8 mouse cellular contexts compared by ENCODE assay signal in the genomic region with DNA sequence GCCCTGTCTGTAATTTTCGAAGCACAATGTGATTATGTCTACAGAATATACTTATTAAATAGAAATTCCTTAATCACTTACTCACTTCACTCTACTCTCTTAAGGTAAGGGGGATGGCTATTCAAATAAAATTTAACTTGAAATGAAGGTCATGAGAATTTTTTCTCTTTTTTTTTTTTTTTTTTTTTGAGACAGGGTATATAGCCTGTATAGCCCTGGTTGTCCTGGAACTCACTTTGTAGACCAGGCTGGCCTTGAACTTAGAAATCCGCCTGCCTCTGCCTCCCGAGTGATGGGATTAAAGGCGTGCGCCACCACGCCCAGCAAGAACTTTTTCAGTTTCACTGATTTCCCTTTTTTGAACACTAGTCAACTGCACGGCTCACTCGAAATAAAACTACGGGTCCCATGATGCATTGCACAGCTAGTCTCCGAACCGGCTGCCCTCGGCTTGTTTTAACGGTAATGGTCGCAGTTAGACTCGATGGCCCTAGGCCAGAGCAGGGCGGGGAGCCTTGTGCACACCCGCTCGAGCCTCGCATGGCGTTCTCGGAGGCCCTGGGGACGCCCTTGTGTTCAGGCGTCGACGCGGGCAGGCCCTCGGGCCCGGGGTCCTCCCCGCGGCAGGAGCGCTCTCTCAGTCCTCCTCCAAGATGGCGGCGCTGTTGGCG. TPM values are rescaled to one million over a fixed set of nuclear protein-coding genes. Genes with fewer than 3 reads are reported as not detected.
DNase-seq lines count a peak whose midpoint lies in the region; ATAC-seq and TF ChIP-seq lines count a peak whose summit lies in the region.

Gene Nup205 (plus strand): TSS at position 443 of the 671 bp plus-strand sequence.

- H3K27me3 ChIP-seq in MEL (ENCODE audit: control insufficient read depth in 1 of 2, insufficient read depth in 2 of 2, low read length in 2 of 2), result no peaks in the 10 kb centered on the region
- H3K27me3 ChIP-seq in forebrain, embryonic 14.5 days (replicated peaks; ENCODE audit: control insufficient read depth, insufficient read depth, low read length), result no peaks in the 10 kb centered on the region
- no peaks in the 10 kb centered on the region for H3K27me3 ChIP-seq in liver, embryonic 15.5 days
- no peaks in the 10 kb centered on the region for H3K27me3 ChIP-seq in neural tube, embryonic 11.5 days (ENCODE audit: control insufficient read depth, insufficient read depth, low read length)
- H3K27me3 ChIP-seq in stomach, embryonic 16.5 days (ENCODE audit: control insufficient read depth, insufficient read depth, low read length), result no peaks in the 10 kb centered on the region

- no peak for TF ChIP-seq EP300 in MEL (IDR thresholded peaks at IDR 0.05; ENCODE audit: low read depth in 1 of 2, low read length in 2 of 2)

- TF ChIP-seq POLR2A in MEL (IDR thresholded peaks at IDR 0.05; ENCODE audit: control insufficient read depth in 1 of 2, insufficient read depth in 1 of 2, low read depth in 1 of 2, low read length in 2 of 2, poor library complexity in 1 of 2), result peak in 1 of 2 experiments; percentile 65; a peak in 1 of 4 replicates

- peak within 1 kb of the TSS; percentile 95 for H3K27ac ChIP-seq in MEL (ENCODE audit: control insufficient read depth, low read depth, low read length)
- peak within 1 kb of the TSS; percentile 97 for H3K27ac ChIP-seq in forebrain, embryonic 14.5 days (ENCODE audit: low read depth, low read length)
- peak within 1 kb of the TSS; percentile 93 for H3K27ac ChIP-seq in liver, embryonic 15.5 days (replicated peaks)
- H3K27ac ChIP-seq in neural tube, embryonic 11.5 days (ENCODE audit: low read depth, low read length), result peak within 1 kb of the TSS; percentile 95
- H3K27ac ChIP-seq in stomach, embryonic 16.5 days (ENCODE audit: low read length), result peak within 1 kb of the TSS; percentile 95

- H3K9me3 ChIP-seq in MEL (replicated peaks; ENCODE audit: insufficient read depth, low read length), result no peaks in the 10 kb centered on the region
- H3K9me3 ChIP-seq in forebrain, embryonic 14.5 days (replicated peaks; ENCODE audit: control insufficient read depth, low read length), result no peaks in the 10 kb centered on the region
- no peaks in the 10 kb centered on the region for H3K9me3 ChIP-seq in liver, embryonic 15.5 days (replicated peaks)
- H3K9me3 ChIP-seq in neural tube, embryonic 11.5 days (ENCODE audit: control insufficient read depth, low read length), result no peaks in the 10 kb centered on the region
- no peaks in the 10 kb centered on the region for H3K9me3 ChIP-seq in stomach, embryonic 16.5 days (replicated peaks; ENCODE audit: control insufficient read depth, low read length)

- intact Hi-C loops in heart, postnatal 10 days (cut with DNase I), result loop anchor here (1.0 to 5.0 kb wide), 2 partner anchors 44 to 180 kb away; partner anchors contain the start of gene Cnot4

- peak within 1 kb of the TSS; percentile 84 for H3K4me2 ChIP-seq in forebrain, embryonic 14.5 days (ENCODE audit: low read length)
- peak within 1 kb of the TSS; percentile 90 for H3K4me2 ChIP-seq in liver, embryonic 15.5 days
- H3K4me2 ChIP-seq in neural tube, embryonic 11.5 days (ENCODE audit: low read depth), result peak within 1 kb of the TSS; percentile 83
- H3K4me2 ChIP-seq in stomach, embryonic 16.5 days (ENCODE audit: low read depth, low read length), result peak within 1 kb of the TSS; percentile 73

- H3K4me1 ChIP-seq in MEL (ENCODE audit: control insufficient read depth in 1 of 2, insufficient read depth in 2 of 2, low read length in 2 of 2), result peaks cover 0 to 3% of the 10 kb centered on the region in 2 experiments; a peak in 2 of 4 replicates
- H3K4me1 ChIP-seq in forebrain, embryonic 14.5 days (ENCODE audit: control insufficient read depth, insufficient read depth, low read length), result peaks cover 2% of the 10 kb centered on the region; the same call in 1 of the 2 replicates
- H3K4me1 ChIP-seq in liver, embryonic 15.5 days (replicated peaks), result peaks cover 18% of the 10 kb centered on the region
- H3K4me1 ChIP-seq in neural tube, embryonic 11.5 days (ENCODE audit: control insufficient read depth, insufficient read depth, low read length), result 0 out of 2 replicates have a peak, but pooled peaks cover 4% of the 10 kb centered on the region
- H3K4me1 ChIP-seq in stomach, embryonic 16.5 days (ENCODE audit: control insufficient read depth, insufficient read depth, low read length), result peaks cover 9% of the 10 kb centered on the region

- TF ChIP-seq RAD21 in MEL (IDR thresholded peaks at IDR 0.05; ENCODE audit: low read depth, low read length), result no peak

- peak within 1 kb of the TSS; percentile 67 to 89 for H3K4me3 ChIP-seq in MEL (ENCODE audit: control insufficient read depth in 1 of 2, insufficient read depth in 1 of 2, low read depth in 2 of 2, low read length in 2 of 2)
- H3K4me3 ChIP-seq in forebrain, embryonic 14.5 days (ENCODE audit: low read depth, low read length), result peak within 1 kb of the TSS; percentile 92
- peak within 1 kb of the TSS; percentile 85 for H3K4me3 ChIP-seq in liver, embryonic 15.5 days (replicated peaks)
- H3K4me3 ChIP-seq in neural tube, embryonic 11.5 days (ENCODE audit: low read depth, low read length), result peak within 1 kb of the TSS; percentile 85
- H3K4me3 ChIP-seq in stomach, embryonic 16.5 days (replicated peaks; ENCODE audit: low read length), result peak within 1 kb of the TSS; percentile 93

- peak in 1 of 3 experiments; percentile 26; a peak in 2 of 6 replicates for TF ChIP-seq CTCF in MEL (IDR thresholded peaks at IDR 0.05 in 2 of 3, conservative IDR thresholded peaks at IDR 0.05 in 1 of 3; ENCODE audit: control insufficient read depth in 1 of 3, insufficient read depth in 1 of 3, low read depth in 2 of 3, low read length in 3 of 3, poor library complexity in 1 of 3, severe bottlenecking in 1 of 3)

- H3K9ac ChIP-seq in MEL (ENCODE audit: control insufficient read depth, low read depth, low read length, poor library complexity, severe bottlenecking), result peak within 1 kb of the TSS; percentile 96
- H3K9ac ChIP-seq in forebrain, embryonic 14.5 days (ENCODE audit: low read length), result peak within 1 kb of the TSS; percentile 80
- H3K9ac ChIP-seq in liver, embryonic 15.5 days, result peak within 1 kb of the TSS; percentile 84
- H3K9ac ChIP-seq in neural tube, embryonic 11.5 days (ENCODE audit: low read length), result peak within 1 kb of the TSS; percentile 95
- H3K9ac ChIP-seq in stomach, embryonic 16.5 days (ENCODE audit: low read length), result peak within 1 kb of the TSS; percentile 97

- ATAC-seq in forebrain, embryonic 14.5 days, result peak; percentile 95
- peak; percentile 91 for ATAC-seq in liver, embryonic 15.5 days (ENCODE audit: insufficient read depth)
- ATAC-seq in neural tube, embryonic 11.5 days (ENCODE audit: insufficient read depth, low FRiP score, low TSS enrichment), result peak; percentile 92
- ATAC-seq in stomach, embryonic 16.5 days (ENCODE audit: insufficient read depth, low FRiP score), result peak; percentile 92

- 3% methylated on average over 33 of the region's 34 CpGs for WGBS in forebrain, embryonic 14.5 days
- 4% methylated on average over 34 of the region's 34 CpGs for WGBS in liver, embryonic 15.5 days (ENCODE audit: insufficient replicate concordance)
- 3% methylated on average over 34 of the region's 34 CpGs for WGBS in neural tube, embryonic 11.5 days
- 3% methylated on average over 34 of the region's 34 CpGs for WGBS in stomach, embryonic 16.5 days

- H3K36me3 ChIP-seq in MEL (ENCODE audit: control insufficient read depth in 1 of 2, insufficient read depth in 2 of 2, low read length in 2 of 2), result peaks cover 2 to 15% of the 10 kb centered on the region in 2 experiments; a peak in 3 of 4 replicates
- H3K36me3 ChIP-seq in forebrain, embryonic 14.5 days (ENCODE audit: control insufficient read depth, insufficient read depth, low read length), result no peaks in the 10 kb centered on the region
- H3K36me3 ChIP-seq in liver, embryonic 15.5 days (replicated peaks), result no peaks in the 10 kb centered on the region
- H3K36me3 ChIP-seq in neural tube, embryonic 11.5 days (ENCODE audit: control insufficient read depth, insufficient read depth, low read length), result no peaks in the 10 kb centered on the region
- H3K36me3 ChIP-seq in stomach, embryonic 16.5 days (ENCODE audit: control insufficient read depth, insufficient read depth, low read length), result no peaks in the 10 kb centered on the region

- H3K79me2 ChIP-seq in MEL (ENCODE audit: control insufficient read depth, insufficient read depth, low read length, poor library complexity), result peaks cover 42% of the 10 kb centered on the region

- DNase-seq in MEL (ENCODE audit: low read depth, low spot score), result peak; percentile 93
- peak; percentile 75 for DNase-seq in cerebellum, adult 11 months
- peak; percentile 94 for DNase-seq in forebrain, embryonic 14.5 days (ENCODE audit: low spot score)
- peak; percentile 89 to 90 for DNase-seq in heart, postnatal 10 days
- peak; percentile 84 to 90 for DNase-seq in kidney, postnatal 4 days
- DNase-seq in neural tube, embryonic 11.5 days (ENCODE audit: low spot score), result peak; percentile 90

TF ChIP-seq in MEL, 35 proteins besides CTCF, POLR2A, EP300 and RAD21 (continues in another document):
- TF ChIP-seq USF2 (IDR thresholded peaks at IDR 0.05; ENCODE audit: borderline replicate concordance in 1 of 2, insufficient read depth in 1 of 2, low read depth in 1 of 2, low read length in 2 of 2), result no peak
- TF ChIP-seq HCFC1 (IDR thresholded peaks at IDR 0.05; ENCODE audit: low read depth, low read length), result peak; percentile 95
- no peak for TF ChIP-seq POLR2AphosphoS2 (IDR thresholded peaks at IDR 0.05; ENCODE audit: low read length)
- TF ChIP-seq MAX (IDR thresholded peaks at IDR 0.05; ENCODE audit: low read length), result peak; percentile 99
- TF ChIP-seq MYB (IDR thresholded peaks at IDR 0.05; ENCODE audit: low read depth, low read length), result peak; percentile 67
- peak; percentile 59; the same call in 1 of the 2 replicates for TF ChIP-seq MYC (IDR thresholded peaks at IDR 0.05; ENCODE audit: low read depth, low read length)
- TF ChIP-seq TBP (IDR thresholded peaks at IDR 0.05; ENCODE audit: low read depth, low read length), result peak; percentile 98
- TF ChIP-seq USF1 (IDR thresholded peaks at IDR 0.05; ENCODE audit: low read depth, low read length), result no peak
- TF ChIP-seq ZNF384 (IDR thresholded peaks at IDR 0.05; ENCODE audit: low read depth, low read length), result peak; percentile 64
- TF ChIP-seq RCOR1 (IDR thresholded peaks at IDR 0.05; ENCODE audit: low read depth, low read length), result peak; percentile 67
- TF ChIP-seq ZKSCAN1 (IDR thresholded peaks at IDR 0.05; ENCODE audit: low read depth, low read length), result no peak

RNA-seq across cellular contexts. Expression of gene Nup205, which starts in this region (rescaled TPM):
- total RNA-seq in MEL (2012; rRNA removed), result 82.9 and 89.6 TPM in 2 replicates
- 10 to 100 TPM; 32.1 to 89.3 TPM for polyA plus RNA-seq in MEL (2012; ENCODE audit: insufficient read depth in 1 of 2, insufficient read length in 2 of 2, low read depth in 1 of 2, low replicate concordance in 2 of 2, missing spikeins in 1 of 2)
- polyA plus RNA-seq in forebrain, embryonic 14.5 days (2014; fragmentation: Nextera tagmentation; extraction: Ambion mirVana), result 32.2 and 32.8 TPM in 2 replicates
- total RNA-seq in heart, postnatal 10 days (2021), result 10 to 100 TPM; 24.2 to 27.3 TPM
- 16.2 and 16.5 TPM in 2 replicates for polyA plus RNA-seq in liver, embryonic 15.5 days (2015; fragmentation: Nextera tagmentation; extraction: Ambion mirVana)
- polyA plus RNA-seq in neural tube, embryonic 11.5 days (2014; fragmentation: Nextera tagmentation; extraction: Ambion mirVana), result 55.7 and 56.1 TPM in 2 replicates
- 28.8 and 30.8 TPM in 2 replicates for polyA plus RNA-seq in stomach, embryonic 16.5 days (2015; fragmentation: Nextera tagmentation; extraction: Ambion mirVana)

Comparison
In these comparisons a context has a peak if more than half of its experiments do, and no peak if none do; other contexts are left out.
1. Peak in every context shown above with its lines: DNase-seq, ATAC-seq, H3K4me3 ChIP-seq and H3K27ac ChIP-seq.